Mouse (Mus musculus): ENCODE measurements around the gene Lrrc9. TPM values are rescaled to one million over a fixed set of nuclear protein-coding genes. Genes with fewer than 3 reads are reported as not detected.

The Lrrc9 gene
- 1.4 and 1.8 TPM in 2 replicates for polyA plus RNA-seq (2016; fragmentation: Nextera tagmentation; extraction: Ambion mirVana)

DNA sequence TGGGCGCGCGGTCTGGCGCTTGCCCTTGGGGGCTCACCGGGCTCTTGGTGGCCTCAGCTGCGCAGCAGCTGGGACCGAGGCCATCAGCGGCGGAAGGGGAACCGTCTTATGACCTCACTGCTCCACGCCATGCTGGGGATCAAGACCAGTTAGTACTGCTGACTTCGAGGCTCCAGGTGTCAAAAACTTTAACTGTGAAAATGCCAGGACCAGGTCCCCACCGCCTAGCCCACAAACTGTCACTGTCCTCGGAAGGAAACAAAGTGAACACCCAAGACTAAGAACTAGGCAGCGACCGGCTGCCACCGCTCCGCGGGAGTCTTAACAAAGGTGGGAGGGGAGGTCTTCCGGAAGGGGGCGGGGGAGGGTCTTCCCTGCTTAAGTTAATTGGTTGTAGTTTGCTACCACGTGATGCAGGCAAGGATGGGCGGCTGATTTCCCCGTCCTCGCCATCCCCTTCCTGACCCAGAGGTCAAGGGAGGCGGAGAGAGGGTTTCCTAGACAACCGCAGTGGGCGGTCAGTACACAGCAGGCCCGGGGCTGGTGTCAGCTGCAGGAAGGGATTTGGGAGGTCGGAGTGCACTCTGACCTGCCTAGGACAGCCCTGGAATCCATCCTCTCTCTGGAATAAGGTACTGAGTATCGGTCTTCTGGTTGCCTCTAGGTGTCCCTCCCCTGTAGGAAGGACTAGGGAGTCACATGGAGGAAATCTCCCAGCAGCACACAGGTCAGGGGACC, at the start of gene Lrrc9:
Gene Lrrc9, plus strand, starts transcription at position 28 of the 738 bp plus-strand sequence.
- Histone ChIP-seq H3K27ac (peak within 1 kb of the TSS; percentile 90), H3K36me3 (replicated peaks) (no peaks in the 10 kb centered on the region)
- WGBS = under 1% methylated on average over 31 of the region's 31 CpGs

GRCm38 (mm10) chr12:72393046-72393805, 48.4 kb upstream of the Lrrc9 start:
- Histone ChIP-seq H3K36me3 (replicated peaks) (no peaks in the 10 kb centered on the region), H3K27me3 (ENCODE audit: poor library complexity, severe bottlenecking) (no peaks in the 10 kb centered on the region), H3K4me3 (no peak overlapping the region), H3K27ac (no peak overlapping the region), H3K9me3 (no peaks in the 10 kb centered on the region), H3K4me1 (peaks cover 6% of the 10 kb centered on the region; the same call in 1 of the 2 replicates)
- no peak for DNase-seq (ENCODE audit: extremely low spot score, low spot score)
- WGBS = 58% methylated on average over 13 of the region's 13 CpGs

More for the DNA sequence above, at the start of gene Lrrc9:
- peak; percentile 92 for DNase-seq (ENCODE audit: extremely low spot score, low spot score)
- Histone ChIP-seq H3K9me3 (no peaks in the 10 kb centered on the region), H3K27me3 (ENCODE audit: poor library complexity, severe bottlenecking) (no peaks in the 10 kb centered on the region; the same call in 1 of the 2 replicates), H3K4me1 (peaks cover 46% of the 10 kb centered on the region), H3K4me3 (peak within 1 kb of the TSS; percentile 60)

DNA sequence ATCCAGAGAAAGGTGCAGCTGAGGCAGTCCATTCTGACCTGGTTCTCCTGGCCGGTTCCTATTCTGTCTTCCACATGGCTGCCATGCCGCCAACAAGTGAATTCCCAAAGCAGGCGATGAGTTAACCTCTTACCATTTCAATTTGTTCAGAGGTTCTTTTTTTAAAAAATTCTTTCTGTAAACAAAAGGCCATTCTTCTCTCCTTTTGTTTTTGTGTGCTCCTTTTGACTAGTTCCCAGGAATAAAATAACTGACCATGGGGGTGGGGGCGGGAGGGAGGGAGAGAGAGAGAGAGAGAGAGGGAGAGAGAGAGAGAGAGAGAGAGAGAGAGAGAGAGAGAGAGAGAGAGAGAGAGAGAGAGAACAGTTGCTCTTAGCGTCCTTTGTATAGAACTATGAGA, 36.6 kb upstream of the Lrrc9 start:
- no peak overlapping the region for H3K27ac ChIP-seq
- WGBS = 40% methylated on average over 4 of the region's 5 CpGs
- H3K4me1 ChIP-seq = peaks cover 30% of the 10 kb centered on the region
- no peak overlapping the region for H3K4me3 ChIP-seq
- no peak for DNase-seq (ENCODE audit: extremely low spot score, low spot score)
- no peaks in the 10 kb centered on the region for H3K9me3 ChIP-seq
- H3K27me3 ChIP-seq (ENCODE audit: poor library complexity, severe bottlenecking) = peaks cover 42% of the 10 kb centered on the region
- H3K36me3 ChIP-seq (replicated peaks) = no peaks in the 10 kb centered on the region

GRCm38 (mm10) chr12:72407146-72407545, 34.5 kb upstream of the Lrrc9 start:
- no peaks in the 10 kb centered on the region for H3K36me3 ChIP-seq (replicated peaks)
- H3K27ac ChIP-seq = no peak overlapping the region
- 7% methylated on average over 11 of the region's 11 CpGs for WGBS
- H3K4me3 ChIP-seq = peak overlapping the region; percentile 74
- H3K9me3 ChIP-seq = no peaks in the 10 kb centered on the region
- H3K27me3 ChIP-seq (ENCODE audit: poor library complexity, severe bottlenecking) = peaks cover 52% of the 10 kb centered on the region
- peak; percentile 21 for DNase-seq (ENCODE audit: extremely low spot score, low spot score)
- peaks cover 30% of the 10 kb centered on the region for H3K4me1 ChIP-seq

GRCm38 (mm10) chr12:72407721-72408110, 34.0 kb upstream of the Lrrc9 start:
- under 1% methylated on average over 17 of the region's 17 CpGs for WGBS
- Histone ChIP-seq H3K36me3 (replicated peaks) (no peaks in the 10 kb centered on the region), H3K4me1 (peaks cover 30% of the 10 kb centered on the region), H3K27me3 (ENCODE audit: poor library complexity, severe bottlenecking) (peaks cover 52% of the 10 kb centered on the region), H3K27ac (no peak overlapping the region), H3K4me3 (peak overlapping the region; percentile 74), H3K9me3 (no peaks in the 10 kb centered on the region)
- peak; percentile 33 for DNase-seq (ENCODE audit: extremely low spot score, low spot score)

DNA sequence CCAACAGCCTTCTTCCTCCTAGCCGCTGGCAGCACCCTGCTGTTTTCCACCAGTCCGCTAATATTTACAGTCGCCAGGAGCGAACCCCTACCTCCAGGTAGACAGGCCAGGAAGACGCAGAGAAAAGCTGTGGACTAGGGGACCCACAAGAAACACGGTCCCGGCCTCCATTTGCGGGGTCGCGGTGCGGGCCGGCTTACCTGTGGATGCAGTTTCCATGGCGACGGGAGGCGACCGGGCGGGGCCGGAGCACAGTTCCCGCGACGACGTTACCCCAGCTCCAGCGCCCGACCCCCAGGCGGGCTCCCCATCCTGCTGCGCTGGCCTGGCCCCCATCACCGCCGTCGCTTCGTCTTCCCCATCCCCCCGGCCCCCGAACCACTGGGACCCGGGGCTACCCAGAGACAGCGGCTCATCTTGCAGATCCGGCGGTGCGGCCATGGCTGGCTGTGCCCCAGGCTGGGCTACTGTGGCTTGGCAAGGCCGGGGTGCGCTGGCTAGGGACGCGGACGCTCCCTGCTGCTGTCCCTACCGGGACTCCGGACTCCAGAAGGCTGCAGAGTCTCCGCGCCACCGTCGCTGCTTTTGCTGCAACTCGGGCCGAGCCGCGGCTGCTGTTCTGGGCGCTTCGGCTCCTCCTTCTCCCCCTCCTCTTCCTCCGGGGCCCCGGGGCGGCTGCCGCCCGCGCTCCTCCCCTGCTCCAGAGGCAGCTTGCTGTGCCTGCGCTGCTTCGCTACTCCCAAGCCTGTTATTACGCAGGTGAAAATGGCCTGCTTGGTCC, 33.4 kb upstream of the Lrrc9 start:
- Histone ChIP-seq H3K4me1 (peaks cover 30% of the 10 kb centered on the region), H3K9me3 (no peaks in the 10 kb centered on the region), H3K27ac (peak overlapping the region; percentile 78), H3K4me3 (peak overlapping the region; percentile 74), H3K27me3 (ENCODE audit: poor library complexity, severe bottlenecking) (peaks cover 52% of the 10 kb centered on the region), H3K36me3 (replicated peaks) (no peaks in the 10 kb centered on the region)
- DNase-seq (ENCODE audit: extremely low spot score, low spot score) = peak; percentile 62
- under 1% methylated on average over 63 of the region's 63 CpGs for WGBS

GRCm38 (mm10) chr12:72408954-72409353, 32.7 kb upstream of the Lrrc9 start, which contains the start of gene Rtn1:
Gene Rtn1, minus strand, starts transcription at chr12:72409054.
- no peaks in the 10 kb centered on the region for H3K36me3 ChIP-seq (replicated peaks)
- no peaks in the 10 kb centered on the region for H3K9me3 ChIP-seq
- peak within 1 kb of the TSS; percentile 74 for H3K4me3 ChIP-seq
- peaks cover 52% of the 10 kb centered on the region for H3K27me3 ChIP-seq (ENCODE audit: poor library complexity, severe bottlenecking)
- 38% methylated on average over 6 of the region's 6 CpGs for WGBS
- H3K4me1 ChIP-seq = peaks cover 30% of the 10 kb centered on the region
- DNase-seq (ENCODE audit: extremely low spot score, low spot score) = no peak
- H3K27ac ChIP-seq = peak within 1 kb of the TSS; percentile 78

DNA sequence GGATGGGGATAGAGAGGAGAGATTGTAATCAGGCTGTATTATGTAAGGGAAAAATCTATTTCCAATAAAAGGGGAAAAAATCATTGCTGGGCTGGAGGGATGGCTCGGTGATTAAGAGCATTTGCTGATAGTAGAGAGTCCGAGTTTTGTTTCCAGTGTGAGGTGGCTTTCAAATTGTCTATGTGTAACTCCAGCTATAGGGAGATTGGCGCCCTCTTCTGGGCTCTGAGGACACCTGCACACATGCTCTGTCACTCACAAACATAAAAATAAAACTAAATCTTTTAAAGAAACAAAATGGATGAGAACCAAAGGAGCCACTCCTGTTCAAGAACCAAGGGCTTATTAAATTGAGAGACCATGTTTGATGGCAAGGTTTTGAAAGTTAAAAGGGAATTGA, 23.9 kb upstream of the Lrrc9 start:
- H3K27ac ChIP-seq = no peak overlapping the region
- H3K27me3 ChIP-seq (ENCODE audit: poor library complexity, severe bottlenecking) = no peaks in the 10 kb centered on the region
- 36% methylated on average over 3 of the region's 3 CpGs for WGBS
- no peaks in the 10 kb centered on the region for H3K9me3 ChIP-seq
- no peaks in the 10 kb centered on the region for H3K36me3 ChIP-seq (replicated peaks)
- no peak overlapping the region for H3K4me3 ChIP-seq
- DNase-seq (ENCODE audit: extremely low spot score, low spot score) = no peak
- H3K4me1 ChIP-seq = no peaks in the 10 kb centered on the region

DNA sequence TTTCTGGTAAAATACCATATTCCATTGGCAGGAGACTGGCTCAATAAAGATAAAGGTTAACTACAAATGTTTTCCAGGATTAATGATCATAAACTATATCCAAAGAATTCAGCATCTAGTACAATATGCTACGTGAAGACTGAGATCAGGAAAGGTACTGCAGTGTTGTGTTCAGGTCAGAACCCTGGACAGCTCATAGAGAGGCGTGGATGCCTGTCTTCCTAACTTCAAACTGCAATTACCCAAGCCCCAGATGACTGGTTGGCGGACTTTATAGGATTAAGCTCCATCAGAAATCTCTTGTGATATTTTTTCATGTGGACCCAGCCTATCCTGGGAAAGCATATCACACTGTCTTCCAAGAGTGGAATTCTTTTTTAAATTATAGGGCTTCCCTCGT, 19.0 kb upstream of the Lrrc9 start:
- no peak overlapping the region for H3K4me3 ChIP-seq
- no peaks in the 10 kb centered on the region for H3K4me1 ChIP-seq
- 53% methylated on average over 4 of the region's 4 CpGs for WGBS
- H3K9me3 ChIP-seq = no peaks in the 10 kb centered on the region
- no peak for DNase-seq (ENCODE audit: extremely low spot score, low spot score)
- no peaks in the 10 kb centered on the region for H3K27me3 ChIP-seq (ENCODE audit: poor library complexity, severe bottlenecking)
- H3K27ac ChIP-seq = no peak overlapping the region
- no peaks in the 10 kb centered on the region for H3K36me3 ChIP-seq (replicated peaks)

DNA sequence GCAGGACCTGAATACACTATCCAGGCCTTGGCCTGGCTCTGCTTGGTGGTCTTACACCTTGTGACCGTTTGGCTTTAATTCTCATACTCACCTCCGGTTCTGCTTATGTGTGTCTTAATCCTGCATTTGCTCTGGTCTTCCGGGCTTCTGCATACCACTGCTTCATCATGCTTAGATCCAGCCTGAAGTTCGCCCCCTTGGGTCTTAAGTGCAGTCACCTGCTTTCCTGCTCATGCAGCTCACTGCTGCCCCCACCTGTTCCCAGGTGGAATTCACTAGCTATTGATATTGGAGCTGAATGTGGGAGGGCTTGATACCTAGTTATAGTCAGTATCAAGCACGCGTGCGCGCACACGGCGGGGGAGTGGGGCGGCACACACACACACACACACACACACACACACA, 13.9 kb upstream of the Lrrc9 start:
- Histone ChIP-seq H3K9me3 (no peaks in the 10 kb centered on the region), H3K36me3 (replicated peaks) (no peaks in the 10 kb centered on the region), H3K4me3 (no peak overlapping the region), H3K4me1 (no peaks in the 10 kb centered on the region), H3K27ac (no peak overlapping the region), H3K27me3 (ENCODE audit: poor library complexity, severe bottlenecking) (no peaks in the 10 kb centered on the region)
- peak; percentile 65 for DNase-seq (ENCODE audit: extremely low spot score, low spot score)
- 23% methylated on average over 11 of the region's 11 CpGs for WGBS

DNA sequence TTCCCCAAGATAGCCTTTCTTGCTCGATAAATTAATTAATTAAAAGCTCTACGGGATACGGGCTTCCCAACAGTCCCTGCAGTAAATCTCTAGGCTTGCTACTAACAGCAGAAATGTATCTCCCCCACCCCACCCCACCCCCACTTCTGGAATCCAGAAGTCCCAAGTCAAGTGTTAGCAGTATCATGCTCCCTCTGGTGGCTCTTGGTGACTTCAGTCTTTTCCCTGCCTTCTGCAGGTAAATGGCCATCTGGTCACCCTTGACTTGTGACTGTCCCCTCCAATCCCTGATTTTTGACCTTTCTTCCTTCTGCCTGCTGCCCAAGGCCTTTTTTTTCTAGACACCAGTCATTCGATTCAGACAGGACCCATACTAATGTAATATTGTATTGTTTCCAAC, 9.5 kb upstream of the Lrrc9 start:
- H3K4me1 ChIP-seq = peaks cover 11% of the 10 kb centered on the region
- no peaks in the 10 kb centered on the region for H3K9me3 ChIP-seq
- no peak overlapping the region for H3K27ac ChIP-seq
- H3K4me3 ChIP-seq = no peak overlapping the region
- DNase-seq (ENCODE audit: extremely low spot score, low spot score) = no peak
- H3K36me3 ChIP-seq (replicated peaks) = no peaks in the 10 kb centered on the region
- H3K27me3 ChIP-seq (ENCODE audit: poor library complexity, severe bottlenecking) = no peaks in the 10 kb centered on the region
- WGBS = 88% methylated on average over 4 of the region's 4 CpGs

DNA sequence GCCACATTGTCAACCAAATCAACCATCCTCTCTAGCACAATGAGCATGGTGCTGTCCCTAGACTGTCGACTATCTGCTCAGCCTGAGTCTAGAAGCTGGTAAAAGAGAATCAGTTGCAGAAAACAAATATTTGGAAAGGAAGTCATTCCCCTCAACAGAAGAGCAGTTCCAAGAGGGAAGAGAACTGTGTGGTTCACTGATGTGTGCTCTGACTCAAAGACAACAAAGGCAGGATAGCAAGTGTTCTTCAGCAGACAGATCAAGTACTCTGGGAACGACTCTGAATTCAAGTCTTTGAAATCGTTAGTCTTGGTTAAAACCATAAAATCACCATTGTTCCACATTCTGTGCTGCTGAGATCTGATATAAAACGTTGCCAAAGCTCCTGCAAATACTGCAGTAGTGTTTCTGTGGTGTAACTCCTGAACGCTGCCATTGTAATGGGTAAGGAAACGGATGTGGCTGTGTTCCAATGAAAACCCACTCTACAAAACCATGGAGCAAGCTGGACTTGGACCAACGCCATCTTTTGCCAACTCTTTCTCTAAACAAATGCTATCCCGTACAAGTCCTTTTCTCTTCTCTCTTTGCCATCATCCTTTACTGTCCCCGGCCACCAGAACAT, 8.3 kb upstream of the Lrrc9 start:
- 83% methylated on average over 9 of the region's 9 CpGs for WGBS
- Histone ChIP-seq H3K27me3 (ENCODE audit: poor library complexity, severe bottlenecking) (no peaks in the 10 kb centered on the region), H3K27ac (no peak overlapping the region), H3K4me3 (no peak overlapping the region), H3K36me3 (replicated peaks) (no peaks in the 10 kb centered on the region), H3K4me1 (peaks cover 23% of the 10 kb centered on the region), H3K9me3 (no peaks in the 10 kb centered on the region)
- DNase-seq (ENCODE audit: extremely low spot score, low spot score) = no peak
